Mouse (Mus musculus) limb, embryonic 15.5 days (tissue): ENCODE measurements around the gene Pknox2. TPM values are rescaled to one million over a fixed set of nuclear protein-coding genes. Genes with fewer than 3 reads are reported as not detected.

ENCODE experiments used
- ATAC-seq: fragments of 200-750 bp; cut with Nextera tagmentation; 2 replicates; pipeline ENCODE4 v1.8.0; 2017; ENCODE audit warnings: low read depth, moderate TSS enrichment; ENCODE audit not compliant: insufficient number of reproducible peaks, low FRiP score, low TSS enrichment
- H3K27ac ChIP-seq: fragments of 300-500 bp; sonication (generic); 2 replicates; pipeline ENCODE4 v1.5.1; 2015; ENCODE audit warnings: moderate library complexity, mild to moderate bottlenecking, inconsistent platforms
- H3K27me3 ChIP-seq: fragments of 300-500 bp; sonication (generic); 2 replicates; pipeline ENCODE4 v1.6.1; 2015; ENCODE audit warnings: inconsistent platforms
- H3K36me3 ChIP-seq: fragments of 300-500 bp; sonication (generic); 2 replicates; pipeline ENCODE4 v1.6.1; 2015; ENCODE audit warnings: inconsistent platforms
- H3K4me1 ChIP-seq: fragments of 300-500 bp; sonication (generic); 2 replicates; pipeline ENCODE4 v1.6.1; 2015; ENCODE audit warnings: inconsistent platforms
- H3K4me2 ChIP-seq: fragments of 300-500 bp; sonication (generic); 2 replicates; pipeline ENCODE4 v1.6.1; 2015; ENCODE audit warnings: mild to moderate bottlenecking, inconsistent platforms
- H3K4me3 ChIP-seq: fragments of 300-500 bp; sonication (generic); 2 replicates; pipeline ENCODE4 v1.5.1; 2015; ENCODE audit warnings: mild to moderate bottlenecking, inconsistent platforms
- H3K9ac ChIP-seq: fragments of 300-500 bp; sonication (generic); 2 replicates; pipeline ENCODE4 v1.6.1; 2015; ENCODE audit warnings: inconsistent platforms
- H3K9me3 ChIP-seq: fragments of 300-500 bp; sonication (generic); 2 replicates; pipeline ENCODE4 v1.6.1; 2016; ENCODE audit warnings: inconsistent platforms
- WGBS: fragments of 180-500 bp; shearing (Covaris S2); methylation state at CpG from one replicate; pipeline ENCODE4 v1.1.7; 2015; 5-methylcytosine and 5-hydroxymethylcytosine counted together
- polyA plus RNA-seq: library from polyadenylated mRNA; unstranded; fragments of >200 nt; fragmentation: Nextera tagmentation; extraction: Ambion mirVana; gene quantifications from 2 replicates; pipeline ENCODE4 v1.2.1, GENCODE M21; 2015

The Pknox2 gene
- polyA plus RNA-seq, 1 experiment from 2014 or later = 8.1 TPM

DNA sequence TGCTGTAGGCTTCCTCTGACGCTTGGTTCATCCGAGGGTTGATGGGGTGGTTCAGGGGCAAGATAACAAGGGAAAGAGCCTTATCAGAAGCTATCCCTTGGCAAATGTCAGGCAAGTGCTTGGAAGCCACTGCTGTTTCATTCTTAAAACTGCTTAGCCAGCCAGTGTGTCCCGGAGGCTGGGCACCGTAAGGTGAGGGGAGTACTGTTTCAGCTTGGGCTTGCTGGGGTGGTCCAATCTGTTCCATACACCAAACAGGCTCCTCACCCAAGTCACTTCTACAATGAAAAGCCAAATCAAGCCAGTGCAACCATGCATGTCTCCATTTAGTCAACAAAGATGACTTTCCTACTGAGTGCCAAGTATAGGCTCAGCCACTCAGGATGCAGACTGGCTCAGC is 679 bp upstream of the Pknox2 start:
- Histone ChIP-seq H3K36me3 (no peaks in the 10 kb centered on the region), H3K4me3 (no peak overlapping the region), H3K4me1 (peaks cover 34% of the 10 kb centered on the region), H3K4me2 (no peak overlapping the region), H3K27me3 (peaks cover 61% of the 10 kb centered on the region), H3K9me3 (no peaks in the 10 kb centered on the region), H3K27ac (no peak overlapping the region), H3K9ac (no peak overlapping the region)
- ATAC-seq = no peak
- WGBS = 60% methylated on average over 4 of the region's 4 CpGs

DNA sequence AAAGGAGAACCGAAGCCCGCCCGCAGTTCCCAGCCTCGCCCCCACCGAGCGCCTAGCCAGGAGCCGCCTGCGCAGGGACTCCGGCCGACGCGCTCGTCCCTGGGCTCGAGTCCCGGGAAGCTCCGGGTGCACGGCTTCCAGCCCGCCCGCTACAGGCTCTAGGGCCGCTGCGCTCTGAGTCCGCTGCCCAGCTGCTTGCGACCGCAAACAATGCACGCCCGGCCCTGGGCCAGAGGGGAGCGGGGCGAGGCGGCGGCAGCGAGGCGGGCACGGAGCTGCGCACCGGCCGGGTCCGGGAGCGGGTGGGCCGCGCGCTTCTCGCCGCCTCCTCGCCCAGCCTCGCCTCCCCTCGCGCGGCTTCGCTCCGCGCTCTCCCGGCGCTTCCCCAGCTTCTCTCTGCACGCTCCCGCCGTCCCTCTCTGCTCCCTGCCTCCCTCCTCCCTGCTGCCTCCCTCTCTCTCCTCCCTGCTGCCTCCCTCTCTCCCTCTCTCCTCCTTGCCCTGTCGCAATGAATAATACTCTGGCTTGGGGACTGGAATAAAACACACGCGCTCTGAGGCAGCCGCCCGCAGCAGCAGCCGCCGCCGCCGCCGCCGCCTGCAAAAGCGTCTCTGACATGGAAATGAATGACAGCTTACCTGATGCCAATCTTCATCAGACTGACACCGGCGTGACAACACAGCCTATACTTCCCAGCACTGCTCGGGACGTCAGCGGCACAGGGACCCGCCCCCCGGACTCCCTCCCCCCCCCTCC is 426 bp downstream of the Pknox2 start:
- ATAC-seq = peak; percentile 81
- H3K4me1 ChIP-seq = peaks cover 42% of the 10 kb centered on the region
- peak overlapping the region; percentile 96 for H3K4me2 ChIP-seq
- H3K4me3 ChIP-seq = peak overlapping the region; percentile 68
- no peaks in the 10 kb centered on the region for H3K9me3 ChIP-seq
- H3K27me3 ChIP-seq = peaks cover 63% of the 10 kb centered on the region
- peak overlapping the region; percentile 95 for H3K27ac ChIP-seq
- WGBS = under 1% methylated on average over 74 of the region's 75 CpGs
- no peaks in the 10 kb centered on the region for H3K36me3 ChIP-seq
- H3K9ac ChIP-seq = peak overlapping the region; percentile 76

DNA sequence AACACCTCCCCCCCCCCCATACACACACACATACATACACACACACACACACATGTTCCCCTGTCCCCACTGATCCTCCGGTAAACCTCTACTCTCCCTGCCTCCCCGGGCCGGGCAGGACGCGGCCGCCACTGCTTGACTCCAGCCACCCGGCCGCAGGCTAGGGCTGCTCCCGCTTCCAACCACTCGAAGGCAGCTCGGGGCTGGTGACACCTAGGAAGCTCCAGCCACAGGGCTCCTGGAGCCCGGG is 929 bp downstream of the Pknox2 start:
- peaks cover 68% of the 10 kb centered on the region for H3K27me3 ChIP-seq
- H3K9me3 ChIP-seq = no peaks in the 10 kb centered on the region
- peak overlapping the region; percentile 76 for H3K9ac ChIP-seq
- ATAC-seq = no peak
- H3K4me2 ChIP-seq = peak overlapping the region; percentile 96
- H3K4me1 ChIP-seq = peaks cover 47% of the 10 kb centered on the region
- peak overlapping the region; percentile 95 for H3K27ac ChIP-seq
- under 1% methylated on average over 12 of the region's 12 CpGs for WGBS
- H3K36me3 ChIP-seq = no peaks in the 10 kb centered on the region
- peak overlapping the region; percentile 68 for H3K4me3 ChIP-seq

DNA sequence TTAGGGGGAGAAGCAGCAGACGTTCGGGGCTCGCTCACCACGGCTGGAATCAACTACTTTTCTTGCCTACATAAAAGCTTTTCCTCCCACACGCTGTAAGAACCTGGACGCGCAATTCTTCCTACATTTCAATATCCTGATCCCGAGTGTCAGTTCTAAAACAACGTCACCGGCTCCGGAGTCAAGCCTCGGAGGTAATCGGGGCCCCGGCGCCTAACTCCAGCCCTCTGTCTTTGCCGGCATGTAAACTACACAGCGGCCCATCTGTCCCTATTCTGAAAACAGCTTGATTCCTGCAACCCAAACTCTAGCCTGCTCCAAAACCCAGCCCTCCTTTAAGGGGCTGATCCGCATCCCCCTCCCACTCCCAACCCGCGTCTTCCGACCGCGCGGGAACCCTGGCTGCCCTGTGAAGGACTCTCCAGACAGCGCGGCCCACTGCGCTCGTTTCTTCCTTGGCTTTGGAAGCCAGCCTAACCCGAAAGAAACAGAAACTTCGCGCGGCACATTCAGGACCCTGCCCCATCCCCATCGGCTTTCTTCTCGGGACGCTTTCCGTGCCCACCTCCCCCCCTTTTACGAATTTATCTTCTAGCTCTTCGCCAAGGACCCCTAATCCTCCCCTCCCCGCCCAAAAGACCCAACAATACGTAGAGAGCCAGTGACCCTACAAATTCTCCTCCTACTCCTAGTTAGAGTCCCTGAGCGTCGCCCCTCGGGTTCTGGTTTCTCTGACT is 1.4 kb downstream of the Pknox2 start:
- Histone ChIP-seq H3K4me1 (peaks cover 52% of the 10 kb centered on the region), H3K9ac (peak overlapping the region; percentile 76), H3K9me3 (no peaks in the 10 kb centered on the region), H3K36me3 (no peaks in the 10 kb centered on the region), H3K27ac (peak overlapping the region; percentile 95), H3K4me2 (peak overlapping the region; percentile 96), H3K27me3 (peaks cover 69% of the 10 kb centered on the region), H3K4me3 (peak overlapping the region; percentile 68)
- no peak for ATAC-seq
- WGBS = under 1% methylated on average over 43 of the region's 43 CpGs

DNA sequence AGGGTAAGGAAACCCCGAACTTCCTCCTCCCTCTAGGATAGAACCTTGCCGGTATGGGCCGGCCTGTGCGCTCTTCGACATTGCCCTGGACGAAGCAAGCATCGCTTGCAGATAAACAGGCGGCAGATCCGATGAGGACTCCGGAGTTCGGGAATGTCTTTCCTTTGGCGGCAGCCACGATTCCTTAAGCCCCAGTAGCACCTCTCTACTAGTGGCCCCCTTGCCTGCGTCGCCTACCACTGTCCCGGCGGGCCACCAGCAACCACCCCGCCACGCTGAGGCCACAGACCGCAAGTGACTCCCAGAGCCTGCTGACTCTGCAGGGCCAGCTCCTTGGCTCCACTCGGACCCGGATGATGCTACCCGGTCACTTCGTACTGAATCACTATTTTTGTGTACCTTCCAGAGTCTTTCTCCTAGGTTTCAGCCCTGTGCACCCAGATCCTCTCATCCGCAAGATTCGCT is 2.0 kb downstream of the Pknox2 start:
- Histone ChIP-seq H3K9ac (peak overlapping the region; percentile 76), H3K4me3 (peak overlapping the region; percentile 68), H3K4me2 (peak overlapping the region; percentile 96), H3K36me3 (no peaks in the 10 kb centered on the region), H3K4me1 (peaks cover 58% of the 10 kb centered on the region), H3K27ac (peak overlapping the region; percentile 95), H3K9me3 (no peaks in the 10 kb centered on the region), H3K27me3 (peaks cover 69% of the 10 kb centered on the region)
- ATAC-seq = no peak
- 3% methylated on average over 26 of the region's 26 CpGs for WGBS

DNA sequence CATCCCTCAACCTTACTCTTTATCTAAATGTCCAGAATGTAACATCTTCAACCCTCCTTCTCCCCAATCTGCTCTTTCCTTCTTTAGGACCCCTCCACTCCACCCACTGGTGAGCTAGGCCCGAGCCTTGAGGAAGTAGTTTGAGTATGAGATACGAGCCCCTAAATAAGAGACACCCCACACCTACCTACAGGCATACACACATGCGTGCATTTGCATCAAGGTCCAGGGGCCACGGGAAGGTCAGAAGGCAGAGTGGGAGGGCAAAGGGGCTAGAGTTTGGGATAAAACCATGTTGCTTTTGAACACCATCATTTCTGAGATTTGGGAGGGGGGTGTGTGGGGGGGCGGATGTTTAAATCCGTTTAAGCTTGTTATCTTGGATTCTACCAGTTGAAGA is 2.5 kb downstream of the Pknox2 start:
- no peak for ATAC-seq
- Histone ChIP-seq H3K27me3 (peaks cover 65% of the 10 kb centered on the region), H3K27ac (no peak overlapping the region), H3K36me3 (no peaks in the 10 kb centered on the region), H3K9ac (0 out of 2 replicates have a peak overlapping the region, but pooled peaks have one; percentile 76), H3K4me1 (peaks cover 61% of the 10 kb centered on the region), H3K4me2 (peak overlapping the region; percentile 96), H3K4me3 (peak overlapping the region; percentile 68), H3K9me3 (no peaks in the 10 kb centered on the region)
- 18% methylated on average over 6 of the region's 6 CpGs for WGBS

DNA sequence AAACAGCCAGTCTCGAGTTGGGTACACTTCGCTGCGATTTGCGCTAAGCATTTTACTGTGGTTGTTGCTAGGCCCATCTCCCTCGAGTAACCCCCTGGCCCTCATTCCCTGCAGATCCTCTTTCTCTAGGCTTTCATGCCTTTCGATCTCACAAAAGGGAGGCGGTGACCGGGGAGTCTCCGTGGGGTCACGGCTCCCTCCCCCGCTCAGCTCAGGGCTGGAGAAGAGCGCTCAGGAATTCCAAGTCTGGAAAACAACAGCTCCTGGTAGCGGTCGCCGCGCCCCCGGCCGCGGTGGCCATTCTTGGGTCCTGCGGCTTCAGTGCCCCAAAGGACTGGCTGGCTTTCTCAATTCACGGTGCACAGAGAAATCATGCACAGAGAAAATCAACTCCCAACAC is 3.0 kb downstream of the Pknox2 start:
- peaks cover 60% of the 10 kb centered on the region for H3K27me3 ChIP-seq

DNA sequence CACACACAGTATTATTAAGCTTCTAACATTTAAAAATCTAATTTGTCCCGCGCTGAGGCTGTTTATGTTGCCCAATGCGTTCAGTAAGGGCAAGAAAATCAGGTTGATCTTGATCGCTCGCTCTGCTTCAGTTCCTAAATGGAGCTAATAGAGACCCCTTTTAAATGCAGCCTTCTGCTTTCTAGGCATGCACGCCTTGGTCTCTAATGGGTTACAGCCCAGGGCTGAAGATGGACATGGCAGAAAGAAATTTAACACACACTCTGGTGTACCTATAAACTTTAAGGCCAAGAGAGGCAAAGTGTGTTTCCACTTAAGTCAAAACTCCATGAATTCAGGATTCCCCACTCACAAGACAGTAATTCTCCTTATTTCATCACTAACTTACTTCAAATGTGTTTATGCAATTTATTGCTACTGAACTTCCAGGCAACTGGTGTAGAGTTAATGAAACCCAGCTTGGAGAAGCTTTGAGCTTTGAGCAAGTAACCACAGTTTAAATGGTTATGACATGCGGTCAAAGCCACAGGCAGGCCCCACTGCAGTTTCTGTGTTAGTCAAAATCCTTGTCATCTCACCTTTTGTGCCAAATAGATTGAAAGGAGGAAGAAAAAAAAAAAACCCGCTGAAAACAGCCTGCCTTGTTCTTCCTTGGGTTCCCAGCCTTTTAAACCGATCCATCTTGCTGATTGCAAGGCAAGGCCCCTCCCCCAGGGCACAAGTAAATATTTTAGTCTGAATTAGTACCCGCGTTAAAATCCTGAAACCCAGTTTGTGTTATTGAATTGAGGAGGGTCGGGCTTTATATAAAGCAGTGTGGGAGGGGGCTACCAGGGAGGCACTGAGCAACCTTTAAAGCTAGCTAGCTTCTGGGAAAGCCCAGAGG is 3.9 kb downstream of the Pknox2 start:
- 24% methylated on average over 12 of the region's 12 CpGs for WGBS
- peaks cover 56% of the 10 kb centered on the region for H3K27me3 ChIP-seq

More for the DNA sequence above, 3.0 kb downstream of the Pknox2 start:
- H3K9me3 ChIP-seq = no peaks in the 10 kb centered on the region
- no peak for ATAC-seq
- H3K9ac ChIP-seq = no peak overlapping the region
- peak overlapping the region; percentile 68 for H3K4me3 ChIP-seq
- H3K4me1 ChIP-seq = peaks cover 65% of the 10 kb centered on the region
- H3K36me3 ChIP-seq = no peaks in the 10 kb centered on the region
- H3K27ac ChIP-seq = no peak overlapping the region
- 15% methylated on average over 21 of the region's 21 CpGs for WGBS
- H3K4me2 ChIP-seq = peak overlapping the region; percentile 96

DNA sequence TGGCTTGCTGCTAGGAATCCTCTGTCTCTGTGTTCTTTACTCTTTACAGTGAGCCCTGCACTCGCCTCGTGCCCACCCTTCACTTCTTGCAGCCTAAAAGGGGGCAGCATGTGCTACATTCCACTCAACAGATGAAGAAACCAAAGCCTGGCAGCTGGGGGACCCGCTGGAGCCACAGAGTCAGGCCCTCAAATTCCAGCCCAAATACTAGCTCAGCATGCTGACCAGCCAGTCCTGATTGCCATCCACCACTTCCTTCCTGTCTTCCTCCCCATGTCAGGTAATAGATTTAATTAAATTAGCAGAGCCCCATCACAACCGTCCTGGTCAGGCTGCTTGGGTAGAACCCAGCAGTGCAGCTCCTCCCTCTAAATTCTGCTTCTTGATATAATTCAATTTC is 5.1 kb downstream of the Pknox2 start:
- Histone ChIP-seq H3K9me3 (no peaks in the 10 kb centered on the region), H3K27me3 (peaks cover 57% of the 10 kb centered on the region), H3K4me3 (no peak overlapping the region), H3K27ac (no peak overlapping the region), H3K36me3 (no peaks in the 10 kb centered on the region), H3K4me1 (peaks cover 70% of the 10 kb centered on the region), H3K4me2 (no peak overlapping the region), H3K9ac (no peak overlapping the region)
- no peak for ATAC-seq
- WGBS = 28% methylated on average over 4 of the region's 4 CpGs

More for the DNA sequence above, 3.9 kb downstream of the Pknox2 start:
- ATAC-seq = no peak
- no peaks in the 10 kb centered on the region for H3K36me3 ChIP-seq
- H3K4me3 ChIP-seq = 0 out of 2 replicates have a peak overlapping the region, but pooled peaks have one; percentile 68
- peak overlapping the region; percentile 19; the same call in 1 of the 2 replicates for H3K4me2 ChIP-seq
- peaks cover 70% of the 10 kb centered on the region for H3K4me1 ChIP-seq
- no peak overlapping the region for H3K27ac ChIP-seq
- no peaks in the 10 kb centered on the region for H3K9me3 ChIP-seq
- H3K9ac ChIP-seq = no peak overlapping the region

DNA sequence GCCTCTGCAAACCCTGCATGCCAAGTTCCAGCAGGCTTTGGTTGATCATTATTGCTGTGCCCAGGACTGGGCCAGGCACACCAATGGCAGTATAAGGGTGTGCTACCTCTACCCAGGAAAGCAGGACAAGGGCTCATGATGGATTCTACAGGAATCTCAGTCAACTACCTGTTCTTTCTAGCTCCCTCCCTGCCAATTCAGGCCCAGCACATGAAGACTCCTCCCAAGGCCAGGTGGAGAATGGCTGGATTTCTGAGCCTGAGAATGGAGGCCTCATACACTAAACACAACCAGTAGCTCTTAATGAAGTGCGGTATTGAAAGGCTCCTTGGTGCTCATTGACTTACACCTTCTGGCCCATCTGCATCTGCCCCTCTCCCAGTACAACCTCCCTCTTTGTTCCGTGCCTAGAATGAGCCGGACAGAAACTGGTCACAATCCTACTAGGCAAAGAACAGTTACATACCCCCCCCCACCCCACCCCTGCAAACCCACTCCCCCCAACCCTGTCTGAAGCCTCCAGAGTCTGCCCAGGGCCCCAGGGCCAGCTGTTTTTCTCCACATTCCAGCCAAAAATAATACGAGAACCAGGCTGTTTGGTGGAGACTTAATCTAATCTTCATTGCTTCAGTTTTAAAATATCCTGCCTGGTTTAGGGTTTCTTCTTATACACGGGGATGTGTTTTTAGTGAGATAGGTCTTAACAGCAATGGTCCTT is 6.6 kb downstream of the Pknox2 start:
- Histone ChIP-seq H3K9ac (no peak overlapping the region), H3K4me1 (peaks cover 69% of the 10 kb centered on the region), H3K27me3 (peaks cover 66% of the 10 kb centered on the region), H3K4me2 (no peak overlapping the region), H3K36me3 (no peaks in the 10 kb centered on the region), H3K9me3 (no peaks in the 10 kb centered on the region), H3K4me3 (no peak overlapping the region), H3K27ac (peak overlapping the region; percentile 43; the same call in 1 of the 2 replicates)
- 39% methylated on average over 5 of the region's 5 CpGs for WGBS
- no peak for ATAC-seq

DNA sequence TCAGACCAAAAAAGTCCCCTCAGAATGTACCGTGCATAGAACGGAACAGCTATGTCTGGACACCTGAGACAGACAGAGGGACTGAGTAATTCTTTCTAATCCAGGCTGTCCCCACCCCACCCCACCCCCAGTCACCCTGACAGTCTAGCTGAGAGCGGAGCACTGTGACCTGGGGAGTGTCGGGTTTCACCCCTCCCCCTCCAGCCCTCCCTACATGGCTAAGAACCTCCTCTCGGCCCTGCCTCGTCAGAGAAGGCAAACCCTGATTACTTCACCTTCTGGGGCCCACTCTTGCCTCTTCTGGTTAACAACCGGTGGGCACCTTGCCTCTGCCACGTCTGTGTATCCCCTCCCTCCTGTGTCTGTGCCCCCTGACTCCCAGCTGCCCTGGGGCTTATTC is 7.7 kb downstream of the Pknox2 start:
- Histone ChIP-seq H3K27me3 (peaks cover 59% of the 10 kb centered on the region), H3K9me3 (no peaks in the 10 kb centered on the region), H3K27ac (no peak overlapping the region; the same call in 1 of the 2 replicates), H3K4me3 (no peak overlapping the region), H3K36me3 (no peaks in the 10 kb centered on the region), H3K4me2 (0 out of 2 replicates have a peak overlapping the region, but pooled peaks have one; percentile 6), H3K9ac (no peak overlapping the region), H3K4me1 (peaks cover 58% of the 10 kb centered on the region)
- WGBS = 3% methylated on average over 8 of the region's 8 CpGs
- no peak; the same call in 1 of the 2 replicates for ATAC-seq
